Mouse (Mus musculus) testis, adult 2 months (tissue): ENCODE data around the gene D330045A20Rik.

Experiments used
- CTCF ChIP-seq: fragments of 200-500 bp; IDR thresholded peaks from 2 replicates; pipeline ENCODE4 v1.5.1; 2012; ENCODE audit warnings: low read depth, mild to moderate bottlenecking, inconsistent platforms, low read length, moderate library complexity; ENCODE audit not compliant: control insufficient read depth, insufficient read depth, insufficient replicate concordance
- POLR2A ChIP-seq: fragments of 200-500 bp; IDR thresholded peaks from 2 replicates; pipeline ENCODE4 v1.6.1; 2012; ENCODE audit warnings: low read depth, mild to moderate bottlenecking, inconsistent platforms, low read length, moderate library complexity; ENCODE audit not compliant: control insufficient read depth

GRCm38 (mm10) chrX:139562255-139562924 lies 82.2 kb downstream of the D330045A20Rik start:
- TF ChIP-seq CTCF (no peak), POLR2A (no peak)
